Mouse (Mus musculus) spleen, postnatal 36 days (tissue): ENCODE data around the gene Ripply3.

Source experiments
- DNase-seq, 2 experiments: peaks; one replicate each; pipeline ENCODE4 v3.0.0; 2022; ENCODE audit warnings: low spot score in 2 of 2, mixed read lengths in 1 of 2

The Ripply3 gene

GRCm38 (mm10) chr16:94358091-94358490 lies 29.9 kb downstream of the Ripply3 start:
- no peak for DNase-seq

DNA sequence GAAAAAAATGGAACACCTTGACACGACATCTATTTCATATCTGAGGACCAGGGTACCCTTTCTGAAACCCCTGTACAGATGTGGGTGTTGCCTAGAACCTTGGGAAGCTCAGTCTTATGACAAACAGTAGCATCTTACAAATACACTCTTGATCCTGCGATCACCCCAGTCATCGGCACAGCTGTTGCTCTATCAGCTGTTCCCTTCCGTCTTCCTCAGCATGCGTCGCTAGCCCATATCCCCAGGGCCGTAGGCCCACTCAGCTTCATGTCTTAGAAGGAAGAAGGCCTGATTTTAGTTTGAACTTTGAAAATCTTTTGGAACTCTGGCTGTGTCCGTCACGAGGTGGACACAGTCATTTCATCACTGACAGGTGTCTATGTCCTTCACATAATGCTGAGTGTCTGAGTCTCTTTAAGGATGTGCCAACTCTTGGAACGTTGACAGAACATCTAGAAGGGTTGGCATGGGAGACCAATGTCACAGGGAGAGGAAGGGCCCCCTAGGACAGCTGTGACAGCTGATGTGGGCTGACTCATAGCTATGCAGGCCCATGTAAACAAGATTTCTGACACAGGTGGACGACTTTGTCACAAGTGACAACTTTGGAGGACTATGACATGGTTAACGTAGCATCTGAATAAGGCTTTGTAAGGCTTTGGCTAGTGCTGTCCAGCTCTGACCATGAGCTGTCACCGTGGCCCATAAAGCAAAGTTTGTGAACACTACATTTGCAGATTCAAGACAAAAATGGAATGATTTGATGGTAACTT lies 32.5 kb downstream of the Ripply3 start:
- no peak for DNase-seq

- DNase-seq: peak; percentile 11 to 17
Measured at GRCm38 (mm10) chr16:94362174-94362873, 34.1 kb downstream of the Ripply3 start.

- no peak for DNase-seq
Measured at GRCm38 (mm10) chr16:94363814-94364213, 35.6 kb downstream of the Ripply3 start.

GRCm38 (mm10) chr16:94365435-94365834 lies 37.2 kb downstream of the Ripply3 start:
- DNase-seq: no peak

GRCm38 (mm10) chr16:94369596-94370172 lies 41.5 kb downstream of the Ripply3 start:
- no peak for DNase-seq

GRCm38 (mm10) chr16:94370173-94370914 lies 42.1 kb downstream of the Ripply3 start, which contains the start of gene Ttc3:
TSS of gene Ttc3 (plus strand) at chr16:94370618.
- peak; percentile 88 to 89 for DNase-seq

- peak; percentile 72 to 78 for DNase-seq
Measured at GRCm38 (mm10) chr16:94370915-94371300, 42.7 kb downstream of the Ripply3 start.

DNA sequence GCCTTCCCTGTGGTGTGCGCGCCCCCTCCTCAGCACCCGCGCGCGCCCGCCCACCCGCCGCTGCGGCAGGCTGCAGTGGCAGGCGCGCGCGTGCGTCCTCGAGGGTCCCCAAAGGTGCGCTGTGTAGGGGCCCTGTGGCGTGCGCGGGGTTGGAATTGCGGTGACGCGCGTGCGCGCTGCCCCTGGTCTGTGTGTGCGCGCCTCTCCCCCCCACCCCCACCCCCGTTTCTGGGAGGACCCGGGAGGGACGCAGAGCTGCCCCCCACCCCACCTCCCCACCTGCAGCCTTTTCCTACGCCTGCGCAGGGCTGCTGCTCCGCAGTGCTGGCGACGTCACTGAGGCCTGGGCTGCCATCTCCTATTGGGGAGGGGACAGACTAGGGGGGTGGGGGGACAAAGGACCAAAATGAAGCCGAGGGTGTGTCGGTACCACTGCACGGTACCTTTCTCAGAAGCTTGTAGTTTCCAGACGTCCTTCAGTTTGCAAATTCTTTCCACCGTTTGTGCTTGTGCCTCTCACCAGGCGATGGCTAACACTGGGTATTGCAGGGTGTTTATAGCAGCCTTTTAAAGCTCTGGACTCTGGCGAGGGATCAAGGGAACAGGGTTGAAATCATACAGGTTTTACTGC lies 43.2 kb downstream of the Ripply3 start, which contains the start of gene Pigp:
Gene Pigp (minus strand): TSS at position 542 of the 631 bp plus-strand sequence.
- peak; percentile 32 to 33 for DNase-seq

DNA sequence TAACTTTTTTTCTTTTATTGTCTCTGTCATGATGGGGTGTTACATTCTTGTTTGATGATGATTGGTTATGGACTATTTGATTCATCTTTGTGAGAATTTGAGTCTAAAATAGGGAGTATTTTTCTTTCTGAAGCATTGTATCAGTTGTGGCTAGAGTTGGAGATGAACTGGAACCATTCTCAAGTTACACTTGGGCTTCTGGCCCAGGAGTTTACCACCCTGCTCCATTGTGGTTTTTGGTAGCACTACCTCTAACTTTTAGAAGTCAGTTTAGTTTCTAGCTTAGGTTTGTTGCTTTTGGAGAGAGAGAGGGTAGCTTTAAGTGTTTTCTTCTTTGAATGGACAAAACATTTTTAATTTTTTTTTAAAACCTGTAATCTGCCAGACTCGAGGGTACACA lies 51.2 kb downstream of the Ripply3 start:
- DNase-seq: no peak

DNA sequence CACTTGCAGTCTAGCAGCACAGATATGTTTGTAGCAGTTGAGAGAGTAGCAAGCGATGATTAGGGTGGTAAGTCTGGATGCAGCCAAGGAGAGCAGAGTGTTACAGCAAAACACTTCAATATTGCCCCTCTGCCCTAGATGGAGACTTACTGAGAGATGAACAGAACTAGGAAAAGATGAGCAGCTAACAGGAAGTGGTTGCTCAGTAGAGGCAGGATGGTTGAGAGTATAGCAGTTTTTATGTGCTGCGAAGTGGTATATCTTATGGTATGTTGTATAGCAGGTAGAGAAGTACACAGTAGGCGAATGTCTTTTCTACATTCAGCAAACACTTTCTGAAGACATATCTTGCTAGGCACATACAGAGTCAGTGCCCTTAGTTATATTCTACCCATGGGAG lies 55.1 kb downstream of the Ripply3 start:
- no peak for DNase-seq
